Mouse (Mus musculus): ENCODE results near the gene 2510002D24Rik. TPM values are rescaled to one million over a fixed set of nuclear protein-coding genes. Genes with fewer than 3 reads are reported as not detected.
"Not testable (repeated sequence)": the region's sequence is repeated elsewhere in the genome, so short reads cannot be mapped to it uniquely, and the experiment has no call there.

2510002D24Rik gene
- total RNA-seq, 2 experiments from 2014 or later: 18.3 to 19.2 TPM

GRCm38 (mm10) chr16:18836073-18836467 is 308 bp upstream of the 2510002D24Rik start:
- intact Hi-C loops (cut with DNase I): loop anchor here (2.0 kb wide), 1 partner anchor 41 kb away; the partner anchor contains the start of genes Hira and Mrpl40
- no peak for DNase-seq

DNA sequence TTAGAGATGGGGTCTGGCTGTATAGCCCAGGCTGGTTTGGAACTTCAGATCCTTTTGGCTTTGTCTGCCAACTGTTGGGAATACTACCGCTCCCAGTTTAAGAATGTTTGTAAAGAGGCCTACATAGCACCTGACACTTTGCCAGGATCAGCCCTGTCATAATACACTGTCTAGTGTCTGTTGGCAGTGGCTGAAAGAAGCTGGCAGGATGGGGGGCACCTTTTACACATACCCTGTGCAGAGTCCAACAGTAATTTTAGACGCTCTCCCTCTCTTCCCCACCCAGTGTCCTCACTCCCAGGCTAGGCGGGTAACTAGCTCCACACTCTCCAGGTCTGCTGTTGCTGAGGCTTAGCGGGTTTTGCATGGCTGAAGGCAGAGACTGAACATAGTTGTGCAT is 2.0 kb downstream of the 2510002D24Rik start:
- peak in 1 of 2 experiments; percentile 18 for DNase-seq

GRCm38 (mm10) chr16:18846301-18846820 is 10.0 kb downstream of the 2510002D24Rik start:
- intact Hi-C loops (cut with DNase I): no loop called here

More for the DNA sequence above, 2.0 kb downstream of the 2510002D24Rik start:
- intact Hi-C loops (cut with DNase I): no loop called here

GRCm38 (mm10) chr16:18849521-18850190 is 13.3 kb downstream of the 2510002D24Rik start:
- DNase-seq; intact Hi-C loops (cut with DNase I): not testable (repeated sequence)

More at GRCm38 (mm10) chr16:18846301-18846820, 10.0 kb downstream of the 2510002D24Rik start:
- no peak for DNase-seq

DNA sequence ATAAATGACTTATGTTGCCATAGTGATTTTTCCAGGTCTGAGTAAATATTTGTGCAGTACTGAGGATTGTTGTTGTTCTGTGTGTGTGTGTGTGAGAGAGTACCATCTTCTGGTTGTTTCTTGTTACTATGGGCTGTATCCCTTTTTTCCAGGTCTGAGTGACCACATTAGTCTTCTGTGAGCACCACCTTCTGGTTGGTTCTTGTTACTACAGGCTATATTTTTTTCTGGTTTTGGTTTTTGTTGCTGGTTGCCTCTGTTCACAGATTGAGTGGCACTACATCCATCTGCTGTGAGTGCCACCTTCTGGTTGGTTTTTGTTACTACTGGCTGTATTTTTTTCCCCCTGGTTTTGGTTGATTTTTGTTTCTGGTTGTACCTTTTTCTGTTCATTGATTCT is 22.2 kb downstream of the 2510002D24Rik start:
- peak in 1 of 2 experiments; percentile 40 for DNase-seq
- intact Hi-C loops (cut with DNase I): loop anchor here (2.0 to 5.0 kb wide), 2 partner anchors 162 to 231 kb away; partner anchors contain the start of genes Gm49601 and Sept5

GRCm38 (mm10) chr16:18860186-18860585 is 23.8 kb downstream of the 2510002D24Rik start:
- intact Hi-C loops (cut with DNase I): no loop called here
- peak; percentile 25 to 63 for DNase-seq

- DNase-seq; intact Hi-C loops (cut with DNase I): not testable (repeated sequence)
These were observed 34.1 kb downstream of the 2510002D24Rik start for GRCm38 (mm10) chr16:18870495-18870894.

DNA sequence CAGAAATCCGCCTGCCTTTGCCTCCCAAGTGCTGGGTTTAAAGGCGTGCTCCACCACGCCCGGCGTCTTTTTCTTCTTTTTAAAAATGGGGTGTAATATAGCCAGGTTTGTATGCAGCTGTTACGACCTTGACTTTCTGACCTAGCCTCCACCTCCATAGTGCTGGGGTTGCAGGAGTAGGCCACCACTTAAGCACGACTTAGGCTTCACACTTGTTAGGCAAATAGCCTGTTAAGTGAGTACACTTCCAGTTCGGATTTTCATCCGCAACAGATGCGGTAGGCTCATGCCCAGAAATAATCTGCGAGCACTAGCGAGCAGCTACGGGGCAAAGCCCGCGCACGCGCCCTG is 39.7 kb downstream of the 2510002D24Rik start:
- DNase-seq: no peak
- intact Hi-C loops (cut with DNase I): loop anchor here (2.0 to 5.0 kb wide), 2 partner anchors 39 to 64 kb away; partner anchors contain the start of genes 2510002D24Rik, Cdc45, Gm28539 and Ufd1

GRCm38 (mm10) chr16:18876442-18877308 is 40.3 kb downstream of the 2510002D24Rik start, which contains the start of the genes Mrpl40 and Hira:
Gene Mrpl40, minus strand, starts transcription at chr16:18876862.
Gene Hira, plus strand, starts transcription at chr16:18877037.
- intact Hi-C loops (cut with DNase I): loop anchor here (2.0 to 5.0 kb wide), 2 partner anchors 40 to 64 kb away; partner anchors contain the start of genes 2510002D24Rik, Cdc45, Gm28539 and Ufd1
- DNase-seq: peak; percentile 95 to 97

DNA sequence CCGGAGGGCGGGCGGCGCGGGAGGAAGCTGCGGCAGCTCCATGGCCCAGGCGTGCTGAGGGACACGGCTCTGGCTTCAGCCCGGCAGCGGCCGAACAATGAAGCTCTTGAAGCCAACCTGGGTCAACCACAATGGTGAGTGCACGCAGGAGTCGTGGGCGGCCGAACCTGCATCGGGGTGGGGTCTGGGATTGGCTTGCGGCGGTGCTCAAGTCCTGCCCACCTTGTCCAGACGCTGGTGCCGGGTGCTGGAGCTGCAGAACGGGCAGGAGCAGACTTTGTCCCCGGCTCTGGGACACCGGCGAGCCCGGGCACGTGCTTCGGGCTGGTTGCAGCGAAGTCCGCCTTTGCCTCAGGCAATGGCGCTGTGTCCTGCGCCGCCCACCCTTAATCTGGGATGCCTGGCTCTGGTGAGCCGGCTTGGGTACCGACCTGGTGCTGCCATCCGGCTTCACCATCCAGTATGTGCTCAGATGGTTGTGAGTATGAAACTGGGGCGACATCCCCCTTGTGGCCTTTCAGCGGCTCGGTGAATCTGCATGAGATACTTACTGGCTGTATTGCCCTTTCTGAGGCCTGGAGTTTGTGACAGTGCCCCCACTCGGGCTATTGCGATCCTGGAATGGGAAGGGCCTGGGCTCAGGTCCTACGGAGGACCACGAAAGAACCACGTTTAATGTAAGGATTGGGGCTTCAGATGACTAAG is 41.2 kb downstream of the 2510002D24Rik start:
- intact Hi-C loops (cut with DNase I): loop anchor here (2.0 to 5.0 kb wide), 2 partner anchors 41 to 65 kb away; partner anchors contain the start of genes 2510002D24Rik, Cdc45, Gm28539 and Ufd1
- DNase-seq: peak; percentile 35 to 48

DNA sequence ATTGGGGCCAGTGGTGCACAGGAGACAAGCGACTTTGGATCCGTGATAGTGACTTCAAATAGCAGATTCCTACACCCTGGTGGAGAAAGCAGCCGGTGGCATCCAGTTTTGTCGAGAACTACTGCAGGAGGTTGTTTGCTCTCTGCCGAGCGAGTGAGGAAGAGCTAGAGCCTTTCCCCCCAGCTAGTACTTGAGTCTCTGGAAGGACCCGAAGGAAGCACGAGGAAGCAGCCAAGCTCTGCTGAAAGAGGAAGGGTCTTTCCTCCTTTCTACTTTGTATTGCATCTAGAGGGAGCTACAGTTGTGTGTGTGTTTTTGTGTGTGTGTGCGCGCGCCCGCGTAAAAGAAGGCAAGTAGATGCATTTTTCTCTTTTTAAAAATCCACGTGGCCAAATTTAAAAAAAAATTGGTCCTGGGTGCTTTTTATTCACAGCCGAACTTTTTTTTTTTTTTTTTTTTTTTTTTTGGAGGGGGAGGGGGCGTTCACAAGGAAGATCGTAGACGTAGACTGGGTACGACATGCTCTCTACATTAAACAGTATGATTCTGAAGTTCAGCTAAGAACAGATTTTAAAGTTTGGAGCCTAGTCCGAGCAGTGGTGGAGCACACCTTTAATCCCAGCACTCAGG is 41.8 kb downstream of the 2510002D24Rik start:
- DNase-seq: peak in 1 of 2 experiments; percentile 3
- intact Hi-C loops (cut with DNase I): loop anchor here (5.0 kb wide), 1 partner anchor 66 kb away; the partner anchor contains the start of genes Cdc45 and Ufd1

GRCm38 (mm10) chr16:18884044-18884443 is 47.7 kb downstream of the 2510002D24Rik start:
- DNase-seq: no peak
- intact Hi-C loops (cut with DNase I): no loop called here

Other genes with a start within 250 kb of the 2510002D24Rik start
- gene Tbx1, start 245.9 kb upstream of the 2510002D24Rik start, total RNA-seq (2021): under 1 TPM; 0.48 to 0.76 TPM
- under 1 TPM in 1 of 2 experiments, not detected in 1; 0.29 TPM for gene Gp1bb, start 214.2 kb upstream of the 2510002D24Rik start, total RNA-seq (2021)
- gene Gm49601, start 210.2 kb upstream of the 2510002D24Rik start, total RNA-seq (2021): 1 to 10 TPM; 2.8 to 4.0 TPM
- gene Sept5, start 206.6 kb upstream of the 2510002D24Rik start, total RNA-seq (2021): 1 to 10 TPM; 6.7 to 7.6 TPM
- 10 to 100 TPM; 52.8 to 62.4 TPM for gene Cldn5, start 59.7 kb upstream of the 2510002D24Rik start, total RNA-seq (2021)
- gene Ufd1, start 24.8 kb upstream of the 2510002D24Rik start, total RNA-seq (2021): 10 to 100 TPM; 56.5 to 61.4 TPM
- 1 to 10 TPM; 4.9 to 5.0 TPM for gene Cdc45, start 24.6 kb upstream of the 2510002D24Rik start, total RNA-seq (2021)
- not detected for gene Gm28539, start within 50 bp of the 2510002D24Rik start, total RNA-seq (2021)
- 10 to 100 TPM; 52.2 to 52.4 TPM for gene Mrpl40, start 40.3 kb downstream of the 2510002D24Rik start, total RNA-seq (2021)
- gene Hira, start 40.5 kb downstream of the 2510002D24Rik start, total RNA-seq (2021): 10 to 100 TPM; 24.8 to 27.4 TPM

Data from heart, postnatal 14 days (tissue).